Mouse (Mus musculus) liver, embryonic 11.5 days (tissue): ENCODE results near the gene Ppil3. TPM values are rescaled to one million over a fixed set of nuclear protein-coding genes. Genes with fewer than 3 reads are reported as not detected.

Experiments used
- ATAC-seq: fragments of 200-750 bp; cut with Nextera tagmentation; replicated peaks from 2 replicates; pipeline ENCODE4 v1.8.0; 2017; ENCODE audit warnings: moderate number of reproducible peaks, mild to moderate bottlenecking, moderate TSS enrichment, moderate library complexity; ENCODE audit not compliant: low FRiP score
- DNase-seq: peaks from one replicate; pipeline ENCODE4 v3.0.0-alpha.2; 2017; ENCODE audit warnings: low spot score
- H3K27ac ChIP-seq: fragments of 300-500 bp; sonication (generic); 2 replicates; pipeline ENCODE4 v1.5.1; 2014; ENCODE audit warnings: mild to moderate bottlenecking, low read depth, low read length, control low read depth
- H3K27me3 ChIP-seq: fragments of 300-500 bp; sonication (generic); replicated peaks from 2 replicates; pipeline ENCODE4 v1.6.1; 2014; ENCODE audit warnings: low read length, mixed read lengths; ENCODE audit not compliant: control insufficient read depth, insufficient read depth
- H3K36me3 ChIP-seq: fragments of 300-500 bp; sonication (generic); 2 replicates; pipeline ENCODE4 v1.6.1; 2014; ENCODE audit warnings: mild to moderate bottlenecking, low read length, moderate library complexity, mixed read lengths; ENCODE audit not compliant: control insufficient read depth, insufficient read depth
- H3K4me1 ChIP-seq: fragments of 300-500 bp; sonication (generic); replicated peaks from 2 replicates; pipeline ENCODE4 v1.6.1; 2014; ENCODE audit warnings: low read length, mixed read lengths; ENCODE audit not compliant: control insufficient read depth, insufficient read depth
- H3K4me2 ChIP-seq: fragments of 300-500 bp; sonication (generic); 2 replicates; pipeline ENCODE4 v1.6.1; 2014; ENCODE audit warnings: mild to moderate bottlenecking, control low read depth, moderate library complexity
- H3K4me3 ChIP-seq: fragments of 300-500 bp; sonication (generic); 2 replicates; pipeline ENCODE4 v1.5.1; 2014; ENCODE audit warnings: low read depth, low read length, control low read depth
- H3K9ac ChIP-seq: fragments of 300-500 bp; sonication (generic); 2 replicates; pipeline ENCODE4 v1.6.1; 2014; ENCODE audit warnings: low read depth, low read length, control low read depth
- H3K9me3 ChIP-seq: fragments of 300-500 bp; sonication (generic); 2 replicates; pipeline ENCODE4 v1.6.1; 2016; ENCODE audit warnings: low read length, inconsistent platforms, mixed read lengths; ENCODE audit not compliant: control insufficient read depth
- WGBS: fragments of 180-500 bp; shearing (Covaris S2); extraction: QIAGEN DNeasy Blood & Tissue Kit; methylation state at CpG from one replicate; pipeline ENCODE4 v1.1.7; 2014; 5-methylcytosine and 5-hydroxymethylcytosine counted together
- polyA plus RNA-seq: library from polyadenylated mRNA; unstranded; fragments of >200 nt; fragmentation: Nextera tagmentation; extraction: Ambion mirVana; gene quantifications from 2 replicates; pipeline ENCODE4 v1.2.1, GENCODE M21; 2014

Ppil3 gene
- polyA plus RNA-seq, 1 experiment from 2014 or later, result 62.8 TPM

GRCm38 (mm10) chr1:58454316-58454715 is 9.0 kb upstream of the Ppil3 start:
- Histone ChIP-seq H3K36me3 (peaks cover 37% of the 10 kb centered on the region), H3K27ac (no peak overlapping the region), H3K9ac (no peak overlapping the region), H3K4me2 (no peak overlapping the region), H3K4me1 (no peaks in the 10 kb centered on the region), H3K9me3 (no peaks in the 10 kb centered on the region), H3K27me3 (no peaks in the 10 kb centered on the region), H3K4me3 (no peak overlapping the region)
- no peak for DNase-seq
- ATAC-seq, result no peak
- 84% methylated on average over 6 of the region's 6 CpGs for WGBS

DNA sequence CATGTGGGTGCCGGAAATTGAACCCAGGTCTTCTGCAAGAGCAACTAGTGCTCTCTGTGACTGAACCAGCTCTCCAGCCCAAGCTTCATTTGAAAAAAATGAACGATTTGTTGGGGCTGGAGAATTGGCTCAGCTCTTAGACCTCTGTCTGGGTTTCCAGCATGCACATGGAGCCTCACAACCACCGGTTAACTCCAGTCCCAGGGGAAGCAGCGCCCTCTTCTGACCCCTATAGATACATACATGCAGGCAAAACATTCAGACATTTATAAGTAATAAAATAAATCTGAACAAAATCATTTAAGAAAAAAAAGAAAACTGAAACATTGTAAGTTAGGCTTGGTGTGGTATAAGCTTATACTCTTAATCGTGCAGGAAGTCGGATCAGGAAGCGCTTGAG is 3.1 kb upstream of the Ppil3 start:
- H3K36me3 ChIP-seq, result peaks cover 13% of the 10 kb centered on the region; the same call in 1 of the 2 replicates
- H3K4me3 ChIP-seq, result no peak overlapping the region
- no peak overlapping the region for H3K9ac ChIP-seq
- no peak overlapping the region for H3K27ac ChIP-seq
- H3K4me1 ChIP-seq, result peaks cover 5% of the 10 kb centered on the region; the same call in 1 of the 2 replicates
- DNase-seq (no peak), ATAC-seq (no peak)
- whole genome bisulfite sequencing, result 78% methylated on average over 7 of the region's 7 CpGs
- no peaks in the 10 kb centered on the region for H3K27me3 ChIP-seq
- H3K9me3 ChIP-seq, result no peaks in the 10 kb centered on the region
- H3K4me2 ChIP-seq, result no peak overlapping the region

DNA sequence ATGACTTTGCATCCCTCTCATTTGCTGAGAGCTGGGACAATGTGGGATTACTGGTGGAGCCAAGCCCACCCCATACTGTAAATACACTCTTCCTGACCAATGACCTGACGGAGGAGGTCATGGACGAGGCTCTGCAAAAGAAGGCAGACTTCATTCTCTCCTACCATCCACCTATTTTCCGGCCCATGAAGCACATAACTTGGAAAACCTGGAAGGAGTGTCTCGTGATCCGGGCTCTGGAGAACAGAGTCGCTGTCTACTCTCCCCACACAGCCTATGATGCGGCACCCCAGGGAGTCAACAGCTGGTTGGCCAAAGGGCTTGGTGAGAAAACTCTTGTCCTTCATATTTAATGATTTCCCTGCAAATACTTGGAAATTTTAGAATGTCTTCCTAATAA is 2.5 kb upstream of the Ppil3 start:
- Histone ChIP-seq H3K27me3 (no peaks in the 10 kb centered on the region), H3K36me3 (peaks cover 8% of the 10 kb centered on the region; the same call in 1 of the 2 replicates), H3K9me3 (no peaks in the 10 kb centered on the region), H3K4me2 (no peak overlapping the region), H3K27ac (no peak overlapping the region), H3K9ac (no peak overlapping the region), H3K4me1 (peaks cover 5% of the 10 kb centered on the region; the same call in 1 of the 2 replicates), H3K4me3 (no peak overlapping the region)
- ATAC-seq (no peak), DNase-seq (no peak)
- WGBS, result 96% methylated on average over 7 of the region's 7 CpGs

DNA sequence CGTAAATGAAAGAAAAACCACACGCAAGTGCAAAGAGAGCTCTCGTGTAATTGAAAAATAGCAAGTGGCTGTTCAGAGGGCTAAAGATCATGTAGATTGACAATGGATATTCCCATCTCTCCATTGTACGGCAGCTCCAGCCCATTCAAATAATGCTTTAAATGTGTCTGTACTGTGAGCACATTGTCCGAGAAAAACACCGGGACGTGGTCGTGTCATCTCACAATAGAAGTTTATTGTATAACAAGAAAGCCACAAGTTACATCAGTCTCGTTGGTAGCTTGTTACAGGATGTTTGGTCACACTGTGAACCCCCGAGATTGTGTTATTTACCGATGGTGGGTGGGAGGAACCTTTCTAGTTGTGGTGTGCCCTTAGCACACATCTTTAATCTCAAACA is 575 bp upstream of the Ppil3 start:
- H3K9me3 ChIP-seq, result no peaks in the 10 kb centered on the region
- H3K27me3 ChIP-seq, result no peaks in the 10 kb centered on the region
- DNase-seq (no peak), ATAC-seq (no peak)
- peak overlapping the region; percentile 73 for H3K4me3 ChIP-seq
- 10% methylated on average over 11 of the region's 11 CpGs for WGBS
- H3K27ac ChIP-seq, result peak overlapping the region; percentile 84
- peak overlapping the region; percentile 87 for H3K9ac ChIP-seq
- H3K4me2 ChIP-seq, result peak overlapping the region; percentile 75
- H3K4me1 ChIP-seq, result peaks cover 5% of the 10 kb centered on the region; the same call in 1 of the 2 replicates
- peaks cover 8% of the 10 kb centered on the region; the same call in 1 of the 2 replicates for H3K36me3 ChIP-seq

DNA sequence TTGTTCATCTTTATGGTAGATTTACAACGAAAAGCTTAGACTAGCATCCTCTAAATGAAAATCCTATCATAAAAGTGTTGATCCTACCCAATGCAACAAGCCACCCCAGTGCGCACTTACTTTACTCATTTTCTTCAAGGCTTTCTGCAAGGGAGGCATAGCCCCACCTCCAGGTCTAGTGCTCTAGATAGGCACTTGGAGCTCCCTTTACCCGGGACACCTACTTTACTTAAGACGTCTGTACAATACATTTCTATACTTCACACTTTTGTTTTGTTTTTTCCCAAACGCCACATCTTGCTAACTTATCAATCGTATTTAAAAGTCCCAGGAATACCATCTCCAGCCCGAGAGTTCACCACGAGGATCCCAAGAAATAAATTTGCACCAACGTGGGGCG is 595 bp downstream of the Ppil3 start:
- peak overlapping the region; percentile 84 for H3K27ac ChIP-seq
- peak overlapping the region; percentile 87 for H3K9ac ChIP-seq
- peaks cover 8% of the 10 kb centered on the region; the same call in 1 of the 2 replicates for H3K36me3 ChIP-seq
- peak overlapping the region; percentile 73 for H3K4me3 ChIP-seq
- no peaks in the 10 kb centered on the region for H3K27me3 ChIP-seq
- no peaks in the 10 kb centered on the region for H3K9me3 ChIP-seq
- DNase-seq, result no peak
- 0 out of 2 replicates have a peak, but pooled peaks have one; percentile 48 for ATAC-seq
- peaks cover 5% of the 10 kb centered on the region; the same call in 1 of the 2 replicates for H3K4me1 ChIP-seq
- H3K4me2 ChIP-seq, result peak overlapping the region; percentile 75
- 11% methylated on average over 10 of the region's 10 CpGs for WGBS

- Histone ChIP-seq H3K27me3 (no peaks in the 10 kb centered on the region), H3K4me3 (no peak overlapping the region), H3K27ac (no peak overlapping the region; the same call in 1 of the 2 replicates), H3K4me2 (no peak overlapping the region), H3K9ac (no peak overlapping the region), H3K9me3 (no peaks in the 10 kb centered on the region), H3K36me3 (peaks cover 15% of the 10 kb centered on the region), H3K4me1 (peaks cover 9% of the 10 kb centered on the region)
- 87% methylated on average over 3 of the region's 3 CpGs for WGBS
- no peak for ATAC-seq
- DNase-seq, result no peak
These were observed 20.7 kb downstream of the Ppil3 start for GRCm38 (mm10) chr1:58424551-58424950.

DNA sequence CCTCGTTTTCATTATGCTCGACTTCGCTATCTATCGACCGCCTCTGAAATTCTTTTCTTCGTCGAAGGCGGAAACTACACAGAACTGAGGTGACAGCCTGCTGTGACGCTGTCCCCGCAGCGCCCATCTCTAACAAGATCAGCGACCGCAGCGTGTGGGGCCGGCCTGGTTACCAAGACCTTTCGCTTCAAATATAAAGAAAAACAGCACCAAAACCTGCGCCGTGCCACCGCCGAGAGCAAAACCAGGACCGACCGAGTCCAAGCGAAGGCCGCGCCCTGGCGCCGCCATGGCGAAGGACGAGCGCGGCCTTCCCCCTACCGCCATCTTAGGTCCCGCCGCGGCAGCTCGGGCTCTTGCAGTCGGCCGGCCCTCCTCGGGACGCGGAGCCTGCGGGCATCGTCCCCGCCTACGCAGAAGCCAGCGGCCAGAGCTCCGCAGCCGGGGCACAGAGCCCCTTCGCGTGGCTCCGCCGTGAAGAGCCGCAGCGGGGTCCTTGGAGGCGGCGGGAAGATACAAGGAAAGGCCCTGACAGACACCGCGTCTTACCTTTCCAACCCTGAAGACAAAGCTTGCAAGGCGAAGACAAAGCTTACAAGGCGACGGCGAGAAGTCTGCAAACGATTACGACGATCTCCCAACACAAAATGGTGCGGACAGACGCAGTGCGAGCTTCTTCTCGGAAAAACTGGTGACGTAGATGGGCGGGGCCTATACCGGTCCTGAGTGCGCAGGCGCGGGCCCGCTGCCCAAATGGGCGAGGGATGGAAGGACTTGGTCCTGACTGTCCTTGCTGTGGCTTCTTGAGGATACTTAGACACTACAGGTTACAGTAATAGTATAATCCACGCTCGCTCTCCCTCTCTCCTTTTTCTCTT is 21.7 kb downstream of the Ppil3 start, which contains the start of gene Clk1:
Clk1 (minus strand) TSS at position 696 of the 878 bp plus-strand sequence.
- under 1% methylated on average over 79 of the region's 79 CpGs for WGBS
- H3K9me3 ChIP-seq, result no peaks in the 10 kb centered on the region

GRCm38 (mm10) chr1:58422879-58423278 is 22.4 kb downstream of the Ppil3 start:
- ATAC-seq (0 out of 2 replicates have a peak, but pooled peaks have one; percentile 47), DNase-seq (peak; percentile 44)
- no peaks in the 10 kb centered on the region for H3K27me3 ChIP-seq
- H3K9me3 ChIP-seq, result no peaks in the 10 kb centered on the region
- H3K4me3 ChIP-seq, result peak overlapping the region; percentile 100
- peaks cover 28% of the 10 kb centered on the region for H3K36me3 ChIP-seq
- peak overlapping the region; percentile 63 for H3K4me2 ChIP-seq
- peaks cover 9% of the 10 kb centered on the region for H3K4me1 ChIP-seq
- H3K27ac ChIP-seq, result peak overlapping the region; percentile 100
- WGBS, result 8% methylated on average over 13 of the region's 13 CpGs
- peak overlapping the region; percentile 100 for H3K9ac ChIP-seq

More for the DNA sequence above, 21.7 kb downstream of the Ppil3 start, which contains the start of gene Clk1:
- Histone ChIP-seq H3K27me3 (no peaks in the 10 kb centered on the region), H3K27ac (peak within 1 kb of the TSS; percentile 100), H3K36me3 (peaks cover 24% of the 10 kb centered on the region), H3K4me3 (peak within 1 kb of the TSS; percentile 100), H3K4me1 (peaks cover 9% of the 10 kb centered on the region), H3K9ac (peak within 1 kb of the TSS; percentile 100), H3K4me2 (peak within 1 kb of the TSS; percentile 63)
- ATAC-seq (peak; percentile 89), DNase-seq (peak; percentile 85)
